1 mouse cellular context compared by ENCODE assay signal in the genomic region with DNA sequence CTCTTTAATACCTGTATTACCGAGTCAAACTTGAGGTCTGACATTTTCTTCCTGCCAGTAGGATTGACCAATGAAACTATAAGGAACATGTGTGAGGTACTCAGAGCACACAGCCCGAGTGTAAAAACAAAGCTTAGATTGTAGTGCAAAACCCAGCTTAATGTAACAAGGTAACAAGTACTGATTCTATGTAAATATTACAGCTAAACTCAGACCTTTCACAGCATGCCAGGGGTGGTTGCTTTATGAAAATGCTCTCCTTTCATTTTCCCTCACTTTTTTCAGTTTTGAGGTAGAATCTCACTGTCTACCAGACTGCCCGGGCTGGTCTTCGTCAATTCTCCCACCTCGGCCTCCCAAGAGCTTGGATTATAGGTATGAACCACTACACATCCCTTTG.
TF ChIP-seq lines count a peak whose summit lies in the region.

No protein-coding gene starts in this region.

TF ChIP-seq in CH12.LX, 34 proteins besides CTCF, POLR2A, EP300 and RAD21 (continued from another document):
- TF ChIP-seq BHLHE40 (IDR thresholded peaks at IDR 0.05; ENCODE audit: low read depth, low read length) (0 out of 2 replicates have a peak, but pooled peaks have one; percentile 19), IRF4 (IDR thresholded peaks at IDR 0.05; ENCODE audit: low read depth, low read length) (peak; percentile 65), ETS1 (conservative IDR thresholded peaks at IDR 0.05; ENCODE audit: low read depth, low read length) (no peak), POLR2AphosphoS2 (IDR thresholded peaks at IDR 0.05; ENCODE audit: low read depth, low read length) (no peak), MXI1 (IDR thresholded peaks at IDR 0.05; ENCODE audit: low read depth, low read length) (0 out of 2 replicates have a peak, but pooled peaks have one; percentile 27), SIN3A (IDR thresholded peaks at IDR 0.05; ENCODE audit: low read length) (peak; percentile 32; the same call in 1 of the 2 replicates), JUND (conservative IDR thresholded peaks at IDR 0.05; ENCODE audit: low read depth, low read length) (no peak), MAFK (IDR thresholded peaks at IDR 0.05; ENCODE audit: insufficient replicate concordance, low read length) (0 out of 2 replicates have a peak, but pooled peaks have one; percentile 16), HCFC1 (IDR thresholded peaks at IDR 0.05; ENCODE audit: low read depth, low read length) (no peak), MAZ (IDR thresholded peaks at IDR 0.05; ENCODE audit: low read depth, low read length) (no peak), USF1 (IDR thresholded peaks at IDR 0.05; ENCODE audit: low read depth, low read length) (no peak), RCOR1 (conservative IDR thresholded peaks at IDR 0.05; ENCODE audit: low read depth, low read length) (no peak), NRF1 (IDR thresholded peaks at IDR 0.05; ENCODE audit: low read depth, low read length) (no peak), PAX5 (IDR thresholded peaks at IDR 0.05; ENCODE audit: low read length) (no peak), SMC3 (IDR thresholded peaks at IDR 0.05; ENCODE audit: low read depth, low read length) (no peak), ZC3H11A (IDR thresholded peaks at IDR 0.05; ENCODE audit: low read depth, low read length) (no peak), MEF2A (IDR thresholded peaks at IDR 0.05; ENCODE audit: borderline replicate concordance, low read depth, low read length) (no peak), TCF12 (IDR thresholded peaks at IDR 0.05; ENCODE audit: low read depth, low read length) (0 out of 2 replicates have a peak, but pooled peaks have one; percentile 33), KAT2A (IDR thresholded peaks at IDR 0.05; ENCODE audit: insufficient replicate concordance, low read length) (no peak), USF2 (conservative IDR thresholded peaks at IDR 0.05; ENCODE audit: low read depth, low read length) (no peak), CHD2 (IDR thresholded peaks at IDR 0.05; ENCODE audit: low read length) (no peak), GABPA (IDR thresholded peaks at IDR 0.05; ENCODE audit: insufficient replicate concordance, low read depth, low read length) (no peak), ELF1 (IDR thresholded peaks at IDR 0.05; ENCODE audit: low read depth, low read length) (no peak)
TF ChIP-seq in CH12.LX: peak in this region for 8.
